Mouse (Mus musculus) kidney, embryonic 14.5 days (tissue): ENCODE measurements at regions not wholly inside any gene's neighbourhood (a gene's known extent, or its start where the extent isn't known, plus 50 kb on each side); places are given as distances from the start of the nearest gene placed in this dataset.

ENCODE experiments used
- ATAC-seq: fragments of 200-750 bp; cut with Nextera tagmentation; 2 replicates; pipeline ENCODE4 v1.8.0; 2017; ENCODE audit warnings: moderate number of reproducible peaks, mild to moderate bottlenecking, moderate TSS enrichment, moderate library complexity; ENCODE audit not compliant: low FRiP score, low TSS enrichment
- H3K27ac ChIP-seq: fragments of 300-500 bp; sonication (generic); 2 replicates; pipeline ENCODE4 v1.5.1; 2014; ENCODE audit warnings: low read depth, mild to moderate bottlenecking, low read length, moderate library complexity, mixed read lengths
- H3K27me3 ChIP-seq: fragments of 300-500 bp; sonication (generic); 2 replicates; pipeline ENCODE4 v1.6.1; 2014; ENCODE audit warnings: mild to moderate bottlenecking, low read length; ENCODE audit not compliant: control insufficient read depth, insufficient read depth
- H3K36me3 ChIP-seq: fragments of 300-500 bp; sonication (generic); 2 replicates; pipeline ENCODE4 v1.6.1; 2014; ENCODE audit warnings: low read length, mixed read lengths; ENCODE audit not compliant: control insufficient read depth, insufficient read depth
- H3K4me1 ChIP-seq: fragments of 300-500 bp; sonication (generic); 2 replicates; pipeline ENCODE4 v1.6.1; 2014; ENCODE audit warnings: low read length, mixed read lengths; ENCODE audit not compliant: control insufficient read depth, insufficient read depth
- H3K4me2 ChIP-seq: fragments of 300-500 bp; sonication (generic); replicated peaks from 2 replicates; pipeline ENCODE4 v1.6.1; 2014; ENCODE audit warnings: low read depth, mild to moderate bottlenecking, low read length
- H3K4me3 ChIP-seq: fragments of 300-500 bp; sonication (generic); 2 replicates; pipeline ENCODE4 v1.5.1; 2014; ENCODE audit warnings: mild to moderate bottlenecking, low read length
- H3K9ac ChIP-seq: fragments of 300-500 bp; sonication (generic); 2 replicates; pipeline ENCODE4 v1.6.1; 2014; ENCODE audit warnings: low read depth, mild to moderate bottlenecking, low read length, moderate library complexity
- H3K9me3 ChIP-seq: fragments of 300-500 bp; sonication (generic); 2 replicates; pipeline ENCODE4 v1.6.1; 2016; ENCODE audit warnings: low read length; ENCODE audit not compliant: control insufficient read depth
- WGBS: fragments of 180-500 bp; shearing (Covaris S2); extraction: QIAGEN DNeasy Blood & Tissue Kit; methylation state at CpG from one replicate; pipeline ENCODE4 v1.1.7; 2014; 5-methylcytosine and 5-hydroxymethylcytosine counted together

- Histone ChIP-seq H3K4me2 (no peak overlapping the region), H3K4me1 (no peaks in the 10 kb centered on the region), H3K9me3 (no peaks in the 10 kb centered on the region), H3K27me3 (no peaks in the 10 kb centered on the region), H3K9ac (no peak overlapping the region), H3K36me3 (no peaks in the 10 kb centered on the region), H3K27ac (no peak overlapping the region), H3K4me3 (no peak overlapping the region)
- ATAC-seq, result no peak
- WGBS, result 88% methylated on average over 6 of the region's 6 CpGs
Measured at GRCm38 (mm10) chr14:86358584-86358983, 782.5 kb downstream of the Diaph3 start.

GRCm38 (mm10) chr14:86350526-86350925, 790.5 kb downstream of the Diaph3 start:
- Histone ChIP-seq H3K27ac (no peak overlapping the region), H3K9ac (no peak overlapping the region), H3K27me3 (no peaks in the 10 kb centered on the region), H3K4me2 (no peak overlapping the region), H3K36me3 (no peaks in the 10 kb centered on the region), H3K4me1 (no peaks in the 10 kb centered on the region), H3K9me3 (no peaks in the 10 kb centered on the region), H3K4me3 (no peak overlapping the region)
- WGBS, result 39% methylated on average over 1 of the region's 1 CpGs
- no peak for ATAC-seq

GRCm38 (mm10) chr14:86339007-86339406, 802.0 kb downstream of the Diaph3 start:
- no peak overlapping the region for H3K4me3 ChIP-seq
- no peak overlapping the region for H3K4me2 ChIP-seq
- H3K36me3 ChIP-seq, result no peaks in the 10 kb centered on the region
- H3K9me3 ChIP-seq, result no peaks in the 10 kb centered on the region
- no peak overlapping the region for H3K9ac ChIP-seq
- H3K4me1 ChIP-seq, result no peaks in the 10 kb centered on the region
- no peak overlapping the region for H3K27ac ChIP-seq
- 78% methylated on average over 6 of the region's 6 CpGs for WGBS
- ATAC-seq, result no peak
- H3K27me3 ChIP-seq, result no peaks in the 10 kb centered on the region

DNA sequence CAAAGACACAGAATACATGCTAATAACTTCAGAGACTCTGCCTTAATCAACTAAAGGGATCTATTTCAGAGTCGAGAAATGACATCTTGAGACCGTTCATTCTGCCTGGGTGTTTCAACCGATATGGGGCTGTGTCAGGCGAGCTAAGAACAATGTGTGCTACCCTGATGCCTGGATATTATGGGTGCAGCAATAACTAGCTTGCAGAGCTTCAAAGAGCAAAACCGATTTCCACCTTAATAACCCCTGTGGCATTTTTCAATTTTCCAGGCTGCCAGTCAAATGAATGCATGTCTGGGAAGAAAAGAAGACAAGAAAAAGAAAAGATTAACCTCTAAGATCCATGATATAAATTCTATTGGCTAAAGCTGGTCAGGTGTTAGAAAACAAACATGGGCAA, 804.0 kb downstream of the Diaph3 start:
- no peak overlapping the region for H3K4me2 ChIP-seq
- no peaks in the 10 kb centered on the region for H3K36me3 ChIP-seq
- H3K4me3 ChIP-seq, result no peak overlapping the region
- H3K27ac ChIP-seq, result no peak overlapping the region
- H3K9ac ChIP-seq, result no peak overlapping the region
- H3K9me3 ChIP-seq, result no peaks in the 10 kb centered on the region
- WGBS, result 73% methylated on average over 5 of the region's 5 CpGs
- ATAC-seq, result no peak
- H3K4me1 ChIP-seq, result no peaks in the 10 kb centered on the region
- H3K27me3 ChIP-seq, result no peaks in the 10 kb centered on the region

GRCm38 (mm10) chr14:86335284-86335683, 805.8 kb downstream of the Diaph3 start:
- WGBS, result 89% methylated on average over 2 of the region's 2 CpGs
- H3K9me3 ChIP-seq, result no peaks in the 10 kb centered on the region
- H3K9ac ChIP-seq, result no peak overlapping the region
- H3K27ac ChIP-seq, result no peak overlapping the region
- no peak overlapping the region for H3K4me3 ChIP-seq
- ATAC-seq, result no peak
- H3K4me1 ChIP-seq, result no peaks in the 10 kb centered on the region
- no peaks in the 10 kb centered on the region for H3K27me3 ChIP-seq
- H3K4me2 ChIP-seq, result no peak overlapping the region
- H3K36me3 ChIP-seq, result no peaks in the 10 kb centered on the region

GRCm38 (mm10) chr14:86329176-86329575, 811.9 kb downstream of the Diaph3 start:
- H3K27ac ChIP-seq, result no peak overlapping the region
- WGBS, result 69% methylated on average over 3 of the region's 3 CpGs

DNA sequence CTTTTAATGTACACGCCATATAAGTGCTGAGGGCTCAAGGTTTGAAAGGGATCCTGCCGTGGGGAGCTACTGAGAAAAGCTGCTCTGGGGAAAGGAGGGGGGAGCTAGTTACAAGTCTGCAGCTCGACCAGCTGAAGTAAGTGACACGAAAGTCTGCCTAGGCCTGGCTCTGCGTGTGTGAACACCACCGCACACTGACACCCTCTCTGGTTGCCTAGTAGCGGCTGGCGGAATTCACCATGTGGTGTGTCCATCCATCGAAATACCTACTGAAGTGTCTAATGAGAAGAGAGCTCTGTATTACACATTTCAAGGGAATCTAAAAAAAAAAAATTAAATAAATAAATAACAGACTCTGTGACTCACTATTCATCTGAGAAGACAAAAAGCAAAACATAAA, 813.4 kb downstream of the Diaph3 start:
- Histone ChIP-seq H3K4me2 (no peak overlapping the region), H3K9ac (no peak overlapping the region), H3K4me1 (no peaks in the 10 kb centered on the region), H3K27ac (no peak overlapping the region), H3K27me3 (no peaks in the 10 kb centered on the region), H3K36me3 (no peaks in the 10 kb centered on the region), H3K9me3 (no peaks in the 10 kb centered on the region), H3K4me3 (no peak overlapping the region)
- ATAC-seq, result no peak
- WGBS, result 71% methylated on average over 9 of the region's 9 CpGs

More at GRCm38 (mm10) chr14:86329176-86329575, 811.9 kb downstream of the Diaph3 start:
- Histone ChIP-seq H3K4me1 (no peaks in the 10 kb centered on the region), H3K36me3 (no peaks in the 10 kb centered on the region), H3K4me2 (no peak overlapping the region), H3K9ac (no peak overlapping the region), H3K27me3 (no peaks in the 10 kb centered on the region), H3K4me3 (no peak overlapping the region), H3K9me3 (no peaks in the 10 kb centered on the region)
- ATAC-seq, result no peak

DNA sequence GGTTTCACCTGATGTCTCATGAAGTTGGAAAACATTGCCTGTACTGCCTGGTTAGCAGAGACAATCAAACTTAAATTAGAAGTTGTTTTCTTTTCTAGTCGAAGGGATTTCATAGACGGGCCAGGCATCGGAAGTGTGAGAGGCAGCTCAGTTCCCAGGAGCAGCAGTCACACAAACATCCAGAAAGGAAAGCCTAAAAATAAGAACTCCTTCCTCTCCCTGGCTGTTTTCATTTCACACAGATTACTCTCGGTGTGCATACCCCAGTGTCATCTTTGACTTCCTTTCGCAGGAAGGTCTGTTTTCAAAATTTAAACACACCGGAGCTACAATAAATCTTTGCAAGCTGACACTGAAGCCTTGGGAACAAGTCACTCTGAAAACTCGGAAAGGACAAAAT, 818.7 kb downstream of the Diaph3 start:
- Histone ChIP-seq H3K36me3 (no peaks in the 10 kb centered on the region), H3K4me3 (no peak overlapping the region), H3K4me2 (no peak overlapping the region), H3K9me3 (no peaks in the 10 kb centered on the region), H3K27ac (peak overlapping the region; percentile 55; the same call in 1 of the 2 replicates), H3K4me1 (no peaks in the 10 kb centered on the region), H3K9ac (no peak overlapping the region), H3K27me3 (no peaks in the 10 kb centered on the region)
- no peak; the same call in 1 of the 2 replicates for ATAC-seq
- WGBS, result 14% methylated on average over 7 of the region's 7 CpGs

GRCm38 (mm10) chr14:86315974-86316373, 825.1 kb downstream of the Diaph3 start:
- no peak for ATAC-seq
- Histone ChIP-seq H3K9ac (no peak overlapping the region), H3K4me3 (no peak overlapping the region), H3K36me3 (no peaks in the 10 kb centered on the region), H3K9me3 (no peaks in the 10 kb centered on the region), H3K4me2 (no peak overlapping the region), H3K27me3 (no peaks in the 10 kb centered on the region), H3K27ac (no peak overlapping the region), H3K4me1 (no peaks in the 10 kb centered on the region)
- 80% methylated on average over 6 of the region's 6 CpGs for WGBS
